Mouse (Mus musculus) naive thymus-derived CD4-positive, alpha-beta T cell, adult 2 months (primary cell): Measurements from ENCODE around the gene Kantr.

Source experiments
- DNase-seq: peaks from one replicate; pipeline ENCODE4 v3.0.0-alpha.2; 2011; ENCODE audit warnings: low read depth

The Kantr gene

DNA sequence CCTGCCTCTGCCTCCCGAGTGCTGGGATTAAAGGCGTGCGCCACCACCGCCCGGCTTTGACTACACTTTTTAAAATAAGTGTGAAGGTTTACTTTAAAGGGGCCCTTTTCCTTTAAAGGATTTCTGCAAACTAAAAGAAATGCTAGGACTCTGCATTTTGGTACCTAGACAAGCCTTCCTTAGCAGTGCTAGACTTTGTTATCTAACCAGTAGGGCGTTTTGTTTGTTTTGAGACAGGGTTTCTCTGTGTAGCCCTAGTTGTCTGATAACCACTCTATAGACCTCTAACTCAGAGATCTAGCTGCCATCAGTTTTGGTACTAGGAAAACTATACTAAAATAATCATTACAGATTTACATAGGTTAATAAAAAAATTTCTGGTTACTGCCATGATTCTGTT, 47.9 kb downstream of the Kantr start:
- no peak for DNase-seq

DNA sequence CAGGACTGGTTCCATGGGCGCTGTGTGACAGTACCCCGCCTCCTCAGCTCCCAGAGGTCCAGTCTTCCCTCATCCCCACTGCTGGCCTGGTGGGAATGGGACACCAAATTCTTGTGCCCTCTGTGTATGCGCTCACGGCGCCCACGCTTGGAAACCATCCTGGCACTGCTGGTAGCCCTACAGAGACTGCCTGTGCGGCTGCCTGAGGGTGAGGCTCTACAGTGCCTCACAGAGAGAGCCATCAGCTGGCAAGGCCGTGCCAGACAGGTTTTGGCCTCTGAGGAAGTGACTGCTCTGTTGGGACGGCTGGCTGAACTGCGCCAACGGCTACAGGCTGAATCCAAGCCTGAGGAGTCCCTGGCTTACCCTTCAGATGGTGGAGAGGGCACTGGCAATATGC, 56.1 kb downstream of the Kantr start:
- no peak for DNase-seq
